Mouse (Mus musculus): ENCODE data around the gene Grm4.
A peak's percentile ranks its signal among the peaks of the same experiment; 100 is the strongest.

Grm4 gene

GRCm38 (mm10) chr17:27551393-27551940 is 30.3 kb upstream of the Grm4 start:
- no peak for DNase-seq (ENCODE audit: low spot score in 2 of 2)

- no peak for DNase-seq (ENCODE audit: low spot score in 2 of 2)
These were observed 28.0 kb upstream of the Grm4 start for GRCm38 (mm10) chr17:27549234-27549633.

- no peak for DNase-seq (ENCODE audit: low spot score in 2 of 2)
These were observed 26.2 kb upstream of the Grm4 start for GRCm38 (mm10) chr17:27547253-27547868.

- DNase-seq (ENCODE audit: low spot score in 2 of 2), result no peak
These were observed 25.4 kb upstream of the Grm4 start for GRCm38 (mm10) chr17:27546574-27547085.

GRCm38 (mm10) chr17:27545991-27546390 is 24.8 kb upstream of the Grm4 start:
- no peak for DNase-seq (ENCODE audit: low spot score in 2 of 2)

- DNase-seq (ENCODE audit: low spot score in 2 of 2), result no peak
These were observed 23.3 kb upstream of the Grm4 start for GRCm38 (mm10) chr17:27544551-27544950.

GRCm38 (mm10) chr17:27541984-27542383 is 20.8 kb upstream of the Grm4 start:
- no peak for DNase-seq (ENCODE audit: low spot score in 2 of 2)

- DNase-seq (ENCODE audit: low spot score in 2 of 2), result no peak
These were observed 20.1 kb upstream of the Grm4 start for GRCm38 (mm10) chr17:27541261-27541660.

GRCm38 (mm10) chr17:27534718-27535117 is 13.5 kb upstream of the Grm4 start:
- DNase-seq (ENCODE audit: low spot score in 2 of 2), result peak in 1 of 2 experiments; percentile 87

- no peak for DNase-seq (ENCODE audit: low spot score in 2 of 2)
These were observed 12.2 kb upstream of the Grm4 start for GRCm38 (mm10) chr17:27533354-27533753.

GRCm38 (mm10) chr17:27532095-27532494 is 10.9 kb upstream of the Grm4 start:
- DNase-seq (ENCODE audit: low spot score in 2 of 2), result no peak

GRCm38 (mm10) chr17:27528767-27529166 is 7.6 kb upstream of the Grm4 start:
- DNase-seq (ENCODE audit: low spot score in 2 of 2), result no peak

GRCm38 (mm10) chr17:27528030-27528429 is 6.8 kb upstream of the Grm4 start:
- DNase-seq (ENCODE audit: low spot score in 2 of 2), result no peak

GRCm38 (mm10) chr17:27527188-27527587 is 6.0 kb upstream of the Grm4 start:
- no peak for DNase-seq (ENCODE audit: low spot score in 2 of 2)

- DNase-seq (ENCODE audit: low spot score in 2 of 2), result no peak
These were observed 1.9 kb upstream of the Grm4 start for GRCm38 (mm10) chr17:27523121-27523520.

GRCm38 (mm10) chr17:27520557-27520956 is 646 bp downstream of the Grm4 start:
- DNase-seq (ENCODE audit: low spot score in 2 of 2), result peak in 1 of 2 experiments; percentile 46

GRCm38 (mm10) chr17:27518700-27519595 is 2.3 kb downstream of the Grm4 start:
- no peak for DNase-seq (ENCODE audit: low spot score in 2 of 2)

GRCm38 (mm10) chr17:27518296-27518695 is 2.9 kb downstream of the Grm4 start:
- no peak for DNase-seq (ENCODE audit: low spot score in 2 of 2)

- DNase-seq (ENCODE audit: low spot score in 2 of 2), result no peak
These were observed 7.1 kb downstream of the Grm4 start for GRCm38 (mm10) chr17:27513916-27514762.

GRCm38 (mm10) chr17:27513279-27513915 is 7.8 kb downstream of the Grm4 start:
- no peak for DNase-seq (ENCODE audit: low spot score in 2 of 2)

GRCm38 (mm10) chr17:27512619-27513161 is 8.5 kb downstream of the Grm4 start:
- no peak for DNase-seq (ENCODE audit: low spot score in 2 of 2)

Data from frontal cortex, postnatal 10 days (tissue).